Mouse (Mus musculus) brain, adult 10 weeks (tissue): ENCODE results near the gene Olfr1195. TPM values are rescaled to one million over a fixed set of nuclear protein-coding genes. Genes with fewer than 3 reads are reported as not detected.

Source experiments
- polyA plus RNA-seq: library from polyadenylated mRNA; stranded (reverse); fragments of 350-450 nt; fragmentation: Illumina TruSeq; extraction: RNeasy Lipid Tissue Mini Kit (QIAGEN cat#74804); gene quantifications from one replicate; pipeline ENCODE4 v1.2.3, GENCODE M21; 2015; ENCODE audit warnings: low read depth, low replicate concordance

The Olfr1195 gene
- polyA plus RNA-seq, result not detected

DNA sequence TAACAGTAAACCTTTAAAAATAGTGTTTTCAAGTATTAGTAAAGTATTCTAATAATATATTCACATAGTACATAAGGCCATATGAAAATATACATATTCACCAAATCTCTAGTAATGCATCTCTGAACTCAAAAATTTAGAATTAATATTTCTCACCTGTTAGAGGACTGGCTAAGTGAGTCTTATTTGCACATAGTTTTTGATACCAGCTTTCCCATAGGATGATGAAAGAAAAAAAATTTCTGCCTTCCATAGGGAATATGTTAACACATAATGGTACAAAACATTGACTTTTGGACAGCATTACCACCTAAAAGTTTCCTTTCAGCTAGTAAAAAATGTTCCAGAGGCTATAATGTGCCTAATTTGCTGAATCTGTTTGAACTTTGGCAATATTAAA lies at the start of gene Olfr1195:
Gene Olfr1195, minus strand, starts transcription at position 101 of the 400 bp plus-strand sequence.

DNA sequence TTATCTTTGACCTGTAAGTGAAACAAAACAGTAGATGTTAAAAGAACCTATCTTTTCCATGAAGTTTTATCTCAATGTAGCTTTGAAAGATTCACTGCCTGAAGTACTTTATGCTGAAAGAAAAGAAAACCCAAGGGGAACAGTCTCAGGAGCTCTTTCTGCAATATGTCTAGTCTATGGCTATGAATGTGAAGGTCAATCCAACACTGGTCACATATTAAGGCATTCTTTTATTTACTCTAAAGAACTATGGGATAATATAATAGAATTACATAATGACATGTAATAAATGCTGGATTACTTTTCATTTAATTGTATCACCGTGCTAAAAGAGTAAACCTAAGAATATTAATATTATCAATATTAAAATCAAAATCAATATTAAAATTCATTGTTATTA lies 43.3 kb upstream of the Olfr1195 start, which contains the start of gene Olfr1197:
Gene Olfr1197, minus strand, starts transcription at position 101 of the 400 bp plus-strand sequence.

DNA sequence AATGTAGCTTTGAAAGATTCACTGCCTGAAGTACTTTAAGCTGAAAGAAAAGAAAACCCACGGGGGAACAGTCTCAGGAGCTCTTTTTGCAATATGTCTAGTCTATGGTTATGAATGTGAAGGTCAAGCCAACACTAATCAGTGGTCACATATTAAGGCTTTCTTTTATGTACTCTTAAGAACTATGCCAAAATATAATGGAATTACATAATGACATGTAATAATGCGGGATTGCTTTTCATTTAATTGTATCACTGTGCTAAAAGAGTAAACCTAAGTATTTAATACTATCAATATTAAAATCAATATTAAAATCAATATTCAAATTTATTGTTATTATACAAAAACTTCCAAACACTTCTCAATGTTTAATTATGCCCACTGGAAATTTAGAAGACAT lies 15.5 kb upstream of the Olfr1195 start, which contains the start of gene Olfr1196:
Gene Olfr1196, minus strand, starts transcription at position 101 of the 400 bp plus-strand sequence.

DNA sequence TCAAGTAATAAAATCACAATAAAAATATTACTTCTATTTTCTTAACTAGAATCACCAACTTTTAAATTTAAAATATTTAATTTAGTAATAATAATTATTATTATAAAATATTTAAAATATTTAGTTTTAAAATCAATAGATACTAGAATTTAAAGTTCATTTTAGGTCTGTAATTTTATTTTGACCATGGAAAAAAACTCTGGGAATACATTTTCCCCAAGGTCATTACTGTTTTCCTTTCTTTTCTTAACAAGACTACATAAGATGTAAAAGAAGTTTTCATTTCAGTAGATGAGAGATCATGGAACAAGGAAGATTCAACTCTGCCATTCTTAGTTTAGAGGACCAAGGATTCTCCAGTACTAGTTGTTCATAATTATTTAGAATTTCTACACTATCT lies 13.7 kb downstream of the Olfr1195 start, which contains the start of gene Olfr1193:
Gene Olfr1193, plus strand, starts transcription at position 301 of the 400 bp plus-strand sequence.

DNA sequence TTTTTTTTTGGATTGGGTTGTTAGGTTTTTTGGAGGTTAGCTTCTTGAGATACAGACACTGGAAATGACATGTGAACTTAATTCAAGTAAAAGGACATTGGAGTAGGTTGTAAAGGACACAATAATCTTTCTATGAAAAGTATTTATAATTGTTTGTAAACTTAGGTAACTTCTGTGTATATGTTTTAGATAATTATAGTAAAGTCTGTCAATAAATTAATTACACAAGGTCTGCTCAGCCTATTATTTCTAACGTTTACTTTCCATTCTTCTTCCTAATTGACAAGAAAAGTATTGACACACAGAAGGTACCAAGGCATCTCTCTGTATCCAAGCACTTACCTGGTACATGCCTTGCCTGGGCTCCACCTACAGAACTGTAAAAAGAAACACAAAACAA lies 40.8 kb downstream of the Olfr1195 start, which contains the start of gene Olfr1192-ps1:
Gene Olfr1192-ps1, plus strand, starts transcription at position 301 of the 400 bp plus-strand sequence.

DNA sequence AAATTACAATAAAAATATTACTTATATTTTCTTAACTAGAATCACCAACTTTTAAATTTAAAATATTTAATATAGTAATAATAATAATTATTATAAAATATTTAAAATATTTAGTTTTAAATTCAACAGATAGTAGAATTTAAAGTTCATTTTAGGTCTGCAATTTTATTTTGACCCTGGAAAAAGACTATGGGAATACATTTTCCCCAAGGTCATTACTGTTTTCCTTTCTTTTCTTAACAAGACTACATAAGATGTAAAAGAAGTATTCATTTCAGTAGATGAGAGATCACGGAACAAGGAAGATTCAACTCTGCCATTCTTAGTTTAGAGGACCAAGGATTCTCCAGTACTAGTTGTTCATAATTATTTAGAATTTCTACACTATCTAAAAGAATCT lies 48.7 kb downstream of the Olfr1195 start, which contains the start of gene Olfr1191-ps1:
Gene Olfr1191-ps1, plus strand, starts transcription at position 301 of the 400 bp plus-strand sequence.

Other genes starting within 250 kb of the Olfr1195 start
- gene Gm13757, start 240.1 kb downstream of the Olfr1195 start, polyA plus RNA-seq, result not detected
- gene Olfr1183, start 234.3 kb downstream of the Olfr1195 start, polyA plus RNA-seq, result not detected
- gene Olfr1184, start 205.6 kb downstream of the Olfr1195 start, polyA plus RNA-seq, result not detected
- not detected for gene Olfr1185-ps1, start 195.9 kb downstream of the Olfr1195 start, polyA plus RNA-seq
- not detected for gene Olfr1186, start 170.6 kb downstream of the Olfr1195 start, polyA plus RNA-seq
- gene Olfr1188, start 132.3 kb downstream of the Olfr1195 start, polyA plus RNA-seq, result not detected
- gene Olfr1189, start 102.7 kb downstream of the Olfr1195 start, polyA plus RNA-seq, result not detected
- gene Olfr1191-ps1, start 48.6 kb downstream of the Olfr1195 start, polyA plus RNA-seq, result not detected
- gene Olfr1192-ps1, start 40.7 kb downstream of the Olfr1195 start, polyA plus RNA-seq, result not detected
- gene Olfr1193, start 13.6 kb downstream of the Olfr1195 start, polyA plus RNA-seq, result not detected
- gene Olfr1196, start 15.4 kb upstream of the Olfr1195 start, polyA plus RNA-seq, result not detected
- gene Olfr1197, start 43.2 kb upstream of the Olfr1195 start, polyA plus RNA-seq, result not detected
- not detected for gene Olfr1198, start 62.2 kb upstream of the Olfr1195 start, polyA plus RNA-seq
- gene Olfr1199, start 71.3 kb upstream of the Olfr1195 start, polyA plus RNA-seq, result not detected
- gene Olfr1200, start 81.3 kb upstream of the Olfr1195 start, polyA plus RNA-seq, result not detected
- not detected for gene Olfr1201, start 103.8 kb upstream of the Olfr1195 start, polyA plus RNA-seq
- not detected for gene Olfr1202, start 125.3 kb upstream of the Olfr1195 start, polyA plus RNA-seq
- not detected for gene Olfr1205, start 140.6 kb upstream of the Olfr1195 start, polyA plus RNA-seq
- gene Olfr1204, start 160.1 kb upstream of the Olfr1195 start, polyA plus RNA-seq, result not detected
- not detected for gene Olfr1206, start 174.0 kb upstream of the Olfr1195 start, polyA plus RNA-seq
- gene Olfr1208, start 213.1 kb upstream of the Olfr1195 start, polyA plus RNA-seq, result not detected
- gene Olfr1209, start 226.0 kb upstream of the Olfr1195 start, polyA plus RNA-seq, result not detected
- not detected for gene Olfr1211, start 248.9 kb upstream of the Olfr1195 start, polyA plus RNA-seq